ENCODE assay signal across 18 mouse cellular contexts in genomic region chr2:152780466-152780865, GRCm38 (mm10). TPM values are rescaled to one million over a fixed set of nuclear protein-coding genes. Genes with fewer than 3 reads are reported as not detected.
DNase-seq lines count a peak whose midpoint lies in the region; ATAC-seq and TF ChIP-seq lines count a peak whose summit lies in the region.
"Had no signal": no experiment of that assay in that cellular context is flagged by ENCODE, and none has a peak within 500 bp of the region (broad histone marks: within the 10 kb centered on the region; RNA-seq: fewer than 3 reads in every experiment).

No protein-coding gene starts in this region.

- no peaks in the 10 kb centered on the region for H3K27me3 ChIP-seq in liver, embryonic 13.5 days
- H3K27me3 ChIP-seq in liver, embryonic 12.5 days (replicated peaks) = no peaks in the 10 kb centered on the region
- H3K27me3 ChIP-seq in neural tube, embryonic 15.5 days (replicated peaks) = no peaks in the 10 kb centered on the region
- H3K27me3 ChIP-seq: embryonic facial prominence, embryonic 12.5 days; heart, embryonic 12.5 days; stomach, embryonic 15.5 days had no signal

- peaks cover 60% of the 10 kb centered on the region for H3K36me3 ChIP-seq in liver, embryonic 13.5 days
- H3K36me3 ChIP-seq in liver, embryonic 12.5 days = peaks cover 51% of the 10 kb centered on the region
- peaks cover 20% of the 10 kb centered on the region for H3K36me3 ChIP-seq in neural tube, embryonic 15.5 days

- H3K9me3 ChIP-seq in liver, embryonic 13.5 days (replicated peaks) = no peaks in the 10 kb centered on the region
- H3K9me3 ChIP-seq in liver, embryonic 12.5 days (replicated peaks) = no peaks in the 10 kb centered on the region
- no peaks in the 10 kb centered on the region for H3K9me3 ChIP-seq in neural tube, embryonic 15.5 days (replicated peaks)
- H3K9me3 ChIP-seq: embryonic facial prominence, embryonic 12.5 days; heart, embryonic 12.5 days; hindbrain, embryonic 10.5 days; stomach, embryonic 15.5 days had no signal

- intact Hi-C loops in gastrocnemius, adult 2 months (cut with DNase I) = no loop called here

- WGBS in liver, embryonic 13.5 days (ENCODE audit: insufficient replicate concordance) = 81% methylated on average over 2 of the region's 2 CpGs
- WGBS in liver, embryonic 12.5 days (ENCODE audit: insufficient replicate concordance) = 84% methylated on average over 2 of the region's 2 CpGs
- WGBS in neural tube, embryonic 15.5 days = 97% methylated on average over 2 of the region's 2 CpGs

- peaks cover 70% of the 10 kb centered on the region for H3K4me1 ChIP-seq in liver, embryonic 13.5 days (replicated peaks)
- peaks cover 66% of the 10 kb centered on the region for H3K4me1 ChIP-seq in liver, embryonic 12.5 days
- peaks cover 9% of the 10 kb centered on the region for H3K4me1 ChIP-seq in neural tube, embryonic 15.5 days
- H3K4me1 ChIP-seq: embryonic facial prominence, embryonic 12.5 days had no signal

- DNase-seq in gastrocnemius, adult 2 months = no peak
- no peak for DNase-seq in gastrocnemius, postnatal 25 days
- DNase-seq in liver, embryonic 13.5 days = no peak
- peak; percentile 43 for DNase-seq in NIH3T3 (ENCODE audit: low read depth)
- DNase-seq: cerebellum, postnatal 36 days; spleen, adult 18-20 months; thymus, postnatal 36 days had no signal

- peak overlapping the region; percentile 53 for H3K27ac ChIP-seq in gastrocnemius, adult 2 months
- H3K27ac ChIP-seq in liver, embryonic 13.5 days = 0 out of 2 replicates have a peak overlapping the region, but pooled peaks have one; percentile 31
- no peak overlapping the region for H3K27ac ChIP-seq in liver, embryonic 12.5 days
- H3K27ac ChIP-seq in neural tube, embryonic 15.5 days (replicated peaks) = no peak overlapping the region
- H3K27ac ChIP-seq: embryonic facial prominence, embryonic 12.5 days; hindbrain, embryonic 10.5 days; stomach, embryonic 15.5 days had no signal

- H3K4me3 ChIP-seq in gastrocnemius, adult 2 months = no peak overlapping the region
- H3K4me3 ChIP-seq in liver, embryonic 13.5 days (replicated peaks) = no peak overlapping the region
- H3K4me3 ChIP-seq in liver, embryonic 12.5 days = no peak overlapping the region
- H3K4me3 ChIP-seq in neural tube, embryonic 15.5 days (replicated peaks) = no peak overlapping the region
- H3K4me3 ChIP-seq: embryonic facial prominence, embryonic 12.5 days; heart, embryonic 12.5 days; hindbrain, embryonic 10.5 days; stomach, embryonic 15.5 days had no signal

- no peak overlapping the region for H3K9ac ChIP-seq in liver, embryonic 13.5 days
- no peak overlapping the region for H3K9ac ChIP-seq in liver, embryonic 12.5 days
- H3K9ac ChIP-seq in neural tube, embryonic 15.5 days (replicated peaks) = no peak overlapping the region
- H3K9ac ChIP-seq: embryonic facial prominence, embryonic 12.5 days; heart, embryonic 12.5 days; stomach, embryonic 15.5 days had no signal

- no peak for ATAC-seq in liver, embryonic 13.5 days (ENCODE audit: low read depth)
- ATAC-seq in liver, embryonic 12.5 days = no peak
- 0 out of 2 replicates have a peak, but pooled peaks have one; percentile 29 for ATAC-seq in common myeloid progenitor, adult 5-6 weeks (replicated peaks; ENCODE audit: low read depth, poor library complexity, severe bottlenecking)
- no peak for ATAC-seq in neural tube, embryonic 15.5 days (ENCODE audit: low FRiP score)
- ATAC-seq: lung, postnatal 0 days had no signal

- TF ChIP-seq CTCF in gastrocnemius, adult 2 months (IDR thresholded peaks at IDR 0.05) = no peak

- H3K4me2 ChIP-seq in liver, embryonic 13.5 days = no peak overlapping the region
- no peak overlapping the region for H3K4me2 ChIP-seq in liver, embryonic 12.5 days
- no peak overlapping the region for H3K4me2 ChIP-seq in neural tube, embryonic 15.5 days
- H3K4me2 ChIP-seq: embryonic facial prominence, embryonic 12.5 days; heart, embryonic 12.5 days; stomach, embryonic 15.5 days had no signal

RNA-seq across cellular contexts. Expression of gene Cox4i2, which starts 26.5 kb away (rescaled TPM):
- total RNA-seq in gastrocnemius, adult 2 months (2021) = 1 to 10 TPM; 2.0 to 4.2 TPM
- total RNA-seq in gastrocnemius, postnatal 25 days (2021) = 1 to 10 TPM; 2.2 to 2.7 TPM
- polyA plus RNA-seq in liver, embryonic 13.5 days (2015; fragmentation: Nextera tagmentation; extraction: Ambion mirVana) = 1.1 and 1.2 TPM in 2 replicates
- polyA plus RNA-seq in liver, embryonic 12.5 days (2016; fragmentation: Nextera tagmentation; extraction: Ambion mirVana) = 2.5 and 3.4 TPM in 2 replicates
- total RNA-seq in common myeloid progenitor, adult 5-6 weeks (2017) = 2.7 and 3.7 TPM in 2 replicates
- 4.8 and 7.6 TPM in 2 replicates for polyA plus RNA-seq in neural tube, embryonic 15.5 days (2015; fragmentation: Nextera tagmentation; extraction: Ambion mirVana)
- total RNA-seq: liver, adult 2 months; megakaryocyte-erythroid progenitor cell, adult 5-6 weeks; MEL had no signal

RNA-seq across cellular contexts. Expression of gene Id1, which starts 44.4 kb away (rescaled TPM):
- total RNA-seq in gastrocnemius, adult 2 months (2021) = 10 to 100 TPM in 1 of 2 experiments, 1 to 10 TPM in 1; 6.7 to 26.8 TPM
- total RNA-seq in gastrocnemius, postnatal 25 days (2021) = 10 to 100 TPM in 1 of 2 experiments, 1 to 10 TPM in 1; 9.7 to 14.0 TPM
- polyA plus RNA-seq in liver, embryonic 13.5 days (2015; fragmentation: Nextera tagmentation; extraction: Ambion mirVana) = 20.9 and 23.2 TPM in 2 replicates
- 28.1 and 30.6 TPM in 2 replicates for polyA plus RNA-seq in liver, embryonic 12.5 days (2016; fragmentation: Nextera tagmentation; extraction: Ambion mirVana)
- total RNA-seq in common myeloid progenitor, adult 5-6 weeks (2017) = 2.8 and 5.8 TPM in 2 replicates
- polyA plus RNA-seq in neural tube, embryonic 15.5 days (2015; fragmentation: Nextera tagmentation; extraction: Ambion mirVana) = 57.5 and 59.1 TPM in 2 replicates
- total RNA-seq: megakaryocyte-erythroid progenitor cell, adult 5-6 weeks had no signal

RNA-seq across cellular contexts. Expression of gene Bcl2l1, which starts 51.1 kb away (rescaled TPM):
- total RNA-seq in gastrocnemius, adult 2 months (2021) = 10 to 100 TPM; 15.7 to 40.3 TPM
- total RNA-seq in gastrocnemius, postnatal 25 days (2021) = 10 to 100 TPM; 13.8 to 16.4 TPM
- polyA plus RNA-seq in liver, embryonic 13.5 days (2015; fragmentation: Nextera tagmentation; extraction: Ambion mirVana) = 148 and 164 TPM in 2 replicates
- polyA plus RNA-seq in liver, embryonic 12.5 days (2016; fragmentation: Nextera tagmentation; extraction: Ambion mirVana) = 127 and 137 TPM in 2 replicates
- 8.4 and 11.8 TPM in 2 replicates for total RNA-seq in common myeloid progenitor, adult 5-6 weeks (2017)
- polyA plus RNA-seq in neural tube, embryonic 15.5 days (2015; fragmentation: Nextera tagmentation; extraction: Ambion mirVana) = 119 and 125 TPM in 2 replicates

Comparison
In these comparisons a context has a peak if more than half of its experiments do, and no peak if none do; other contexts are left out.
1. H3K27ac ChIP-seq: peak in gastrocnemius, adult 2 months (single experiment) and liver, embryonic 13.5 days (single experiment); none in liver, embryonic 12.5 days (single experiment) and neural tube, embryonic 15.5 days (single experiment).